Mouse (Mus musculus) midbrain, embryonic 14.5 days (tissue): ENCODE results near the gene Syn3. TPM values are rescaled to one million over a fixed set of nuclear protein-coding genes. Genes with fewer than 3 reads are reported as not detected.

ENCODE experiments used
- ATAC-seq: fragments of 200-750 bp; cut with Nextera tagmentation; 2 replicates; pipeline ENCODE4 v1.8.0; 2017; ENCODE audit warnings: moderate number of reproducible peaks, moderate library complexity; ENCODE audit not compliant: low FRiP score, low TSS enrichment
- DNase-seq: peaks from one replicate; pipeline ENCODE4 v3.0.0-alpha.2; 2015
- H3K27ac ChIP-seq: fragments of 300-500 bp; sonication (generic); replicated peaks from 2 replicates; pipeline ENCODE4 v1.5.1; 2014; ENCODE audit warnings: mild to moderate bottlenecking, low read depth, low read length, moderate library complexity
- H3K27me3 ChIP-seq: fragments of 300-500 bp; sonication (generic); 2 replicates; pipeline ENCODE4 v1.6.1; 2014; ENCODE audit warnings: low read length, control low read depth, mixed read lengths; ENCODE audit not compliant: control insufficient read depth, insufficient read depth
- H3K36me3 ChIP-seq: fragments of 300-500 bp; sonication (generic); 2 replicates; pipeline ENCODE4 v1.6.1; 2014; ENCODE audit warnings: low read length, control low read depth; ENCODE audit not compliant: control insufficient read depth, insufficient read depth
- H3K4me1 ChIP-seq: fragments of 300-500 bp; sonication (generic); 2 replicates; pipeline ENCODE4 v1.6.1; 2014; ENCODE audit warnings: mild to moderate bottlenecking, antibody characterized with exemption, low read length, control low read depth; ENCODE audit not compliant: control insufficient read depth, insufficient read depth
- H3K4me2 ChIP-seq: fragments of 300-500 bp; sonication (generic); 2 replicates; pipeline ENCODE4 v1.6.1; 2014; ENCODE audit warnings: mild to moderate bottlenecking, low read length, moderate library complexity
- H3K4me3 ChIP-seq: fragments of 300-500 bp; sonication (generic); replicated peaks from 2 replicates; pipeline ENCODE4 v1.5.1; 2014; ENCODE audit warnings: low read depth, low read length
- H3K9ac ChIP-seq: fragments of 300-500 bp; sonication (generic); replicated peaks from 2 replicates; pipeline ENCODE4 v1.6.1; 2014; ENCODE audit warnings: mild to moderate bottlenecking, low read length, moderate library complexity
- H3K9me3 ChIP-seq: fragments of 300-500 bp; sonication (generic); 2 replicates; pipeline ENCODE4 v1.6.1; 2016; ENCODE audit warnings: low read length, control low read depth, mixed read lengths; ENCODE audit not compliant: control insufficient read depth
- WGBS: fragments of 180-500 bp; shearing (Covaris S2); extraction: QIAGEN DNeasy Blood & Tissue Kit; methylation state at CpG from one replicate; pipeline ENCODE4 v1.1.7; 2014; 5-methylcytosine and 5-hydroxymethylcytosine counted together
- polyA plus RNA-seq: library from polyadenylated mRNA; unstranded; fragments of >200 nt; fragmentation: Nextera tagmentation; extraction: Ambion mirVana; gene quantifications from 2 replicates; pipeline ENCODE4 v1.2.1, GENCODE M21; 2014

Gene Syn3
- polyA plus RNA-seq, 1 experiment from 2014 or later = 25.6 TPM

DNA sequence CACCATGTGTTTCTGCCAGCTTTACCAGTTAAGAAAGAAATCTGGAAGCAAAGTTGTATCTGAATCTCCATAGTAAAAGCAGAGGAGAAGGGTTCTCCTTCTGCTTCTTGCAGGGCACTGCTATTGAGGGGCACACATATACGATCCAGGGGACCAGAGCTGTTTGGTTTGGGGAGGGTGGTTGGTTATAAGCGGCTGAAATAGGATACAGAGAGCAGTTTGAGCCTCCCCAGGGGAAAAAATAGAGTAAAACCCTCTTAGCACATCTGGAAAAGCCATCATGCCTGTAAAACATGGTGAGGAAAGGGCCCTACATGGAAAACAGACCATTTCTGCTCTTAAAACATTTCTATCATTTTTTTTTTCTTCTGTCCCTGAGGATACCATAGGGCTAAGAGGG, 220.2 kb downstream of the Syn3 start:
- DNase-seq (no peak), ATAC-seq (no peak)
- Histone ChIP-seq H3K4me1 (no peaks in the 10 kb centered on the region), H3K27ac (no peak overlapping the region), H3K9ac (no peak overlapping the region), H3K27me3 (no peaks in the 10 kb centered on the region), H3K9me3 (no peaks in the 10 kb centered on the region), H3K4me2 (no peak overlapping the region), H3K4me3 (no peak overlapping the region), H3K36me3 (no peaks in the 10 kb centered on the region)
- WGBS = 85% methylated on average over 2 of the region's 2 CpGs

DNA sequence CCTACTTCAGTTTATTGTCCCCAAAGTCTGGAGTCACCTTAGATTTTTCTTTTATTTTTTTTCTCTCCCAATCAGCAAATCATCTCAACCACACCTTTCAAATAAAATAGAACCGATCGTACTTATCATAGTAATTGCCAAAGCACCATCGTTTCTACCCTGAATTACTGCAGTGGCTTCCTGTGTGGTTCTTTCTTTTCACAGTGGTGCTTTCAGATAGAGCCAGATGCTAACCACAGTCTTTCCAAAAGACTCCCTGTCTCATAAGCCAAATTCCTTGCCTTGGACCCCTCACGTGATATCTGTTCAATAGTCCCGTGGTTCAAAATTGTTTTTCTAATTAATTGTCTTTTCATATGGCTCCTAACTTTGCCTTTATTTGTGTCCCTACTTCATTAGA, 221.4 kb downstream of the Syn3 start:
- Histone ChIP-seq H3K4me2 (no peak overlapping the region), H3K9ac (no peak overlapping the region), H3K4me1 (no peaks in the 10 kb centered on the region), H3K9me3 (no peaks in the 10 kb centered on the region), H3K27ac (no peak overlapping the region), H3K4me3 (no peak overlapping the region), H3K27me3 (no peaks in the 10 kb centered on the region), H3K36me3 (no peaks in the 10 kb centered on the region)
- no peak for ATAC-seq
- WGBS = 93% methylated on average over 5 of the region's 5 CpGs
- DNase-seq = no peak

DNA sequence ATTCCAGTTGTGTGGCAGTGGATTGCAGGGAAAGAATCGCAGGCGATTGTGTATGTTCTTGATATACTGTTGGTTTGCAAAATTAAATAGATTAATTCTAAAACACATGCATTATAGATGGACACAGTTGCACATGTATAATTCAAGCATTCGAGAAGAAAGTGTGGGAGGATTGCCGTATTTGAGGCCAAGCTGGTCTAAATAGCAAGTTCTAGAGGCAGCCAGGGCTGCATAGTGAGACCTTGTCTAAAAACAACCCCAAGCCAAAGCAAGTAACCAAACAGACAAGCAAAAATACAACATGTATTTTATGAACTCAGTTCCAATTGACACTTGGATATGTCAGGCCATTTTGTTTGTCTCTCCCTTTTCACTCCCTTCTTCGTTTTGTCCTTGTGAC, 223.1 kb downstream of the Syn3 start:
- Histone ChIP-seq H3K27me3 (no peaks in the 10 kb centered on the region), H3K9ac (no peak overlapping the region), H3K27ac (no peak overlapping the region), H3K4me1 (no peaks in the 10 kb centered on the region), H3K36me3 (no peaks in the 10 kb centered on the region), H3K4me3 (no peak overlapping the region), H3K4me2 (no peak overlapping the region), H3K9me3 (no peaks in the 10 kb centered on the region)
- WGBS = 90% methylated on average over 5 of the region's 5 CpGs
- DNase-seq = no peak
- no peak for ATAC-seq

DNA sequence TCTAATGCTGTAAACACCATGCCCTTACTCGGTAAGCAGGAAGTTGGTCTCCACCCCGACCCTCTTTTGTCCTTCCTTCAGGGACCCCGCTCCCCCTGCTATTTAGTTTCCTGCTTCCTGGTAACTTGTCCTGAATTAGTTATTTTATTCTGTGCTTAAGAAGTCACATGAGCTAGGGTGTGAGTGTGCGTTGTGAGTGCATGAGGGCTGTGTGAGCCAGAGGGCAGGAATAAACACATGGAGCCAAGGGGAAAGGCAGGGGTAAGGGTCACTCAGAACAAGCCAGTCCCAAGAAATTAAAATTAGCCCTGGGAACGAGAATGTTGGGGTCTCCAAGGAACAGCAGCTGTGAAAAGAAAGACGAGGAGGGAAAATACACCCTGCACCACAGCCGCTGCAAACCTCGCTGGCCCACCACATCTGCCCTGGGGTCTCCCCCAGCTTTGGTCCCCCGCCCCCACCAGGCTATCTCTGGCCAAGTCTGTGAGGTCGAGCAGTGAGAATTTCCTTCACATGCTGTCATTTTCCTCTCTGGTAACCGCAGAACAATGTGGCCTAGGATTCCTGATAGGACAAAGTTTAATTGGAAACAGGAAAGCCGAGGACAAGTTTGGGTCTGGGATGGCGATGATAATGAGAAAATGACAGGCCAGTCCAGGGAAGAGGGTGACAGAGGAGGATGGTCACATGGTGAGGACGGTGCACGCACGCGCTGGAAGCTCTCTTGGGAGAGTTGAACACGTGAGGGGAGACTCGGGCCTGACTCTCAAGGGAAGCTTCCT, 225.1 kb downstream of the Syn3 start:
- no peak overlapping the region for H3K9ac ChIP-seq
- no peak overlapping the region for H3K27ac ChIP-seq
- H3K36me3 ChIP-seq = no peaks in the 10 kb centered on the region
- no peak for DNase-seq
- H3K4me1 ChIP-seq = no peaks in the 10 kb centered on the region
- no peaks in the 10 kb centered on the region for H3K9me3 ChIP-seq
- H3K27me3 ChIP-seq = no peaks in the 10 kb centered on the region
- ATAC-seq = no peak
- H3K4me2 ChIP-seq = no peak overlapping the region
- 81% methylated on average over 19 of the region's 19 CpGs for WGBS
- no peak overlapping the region for H3K4me3 ChIP-seq

DNA sequence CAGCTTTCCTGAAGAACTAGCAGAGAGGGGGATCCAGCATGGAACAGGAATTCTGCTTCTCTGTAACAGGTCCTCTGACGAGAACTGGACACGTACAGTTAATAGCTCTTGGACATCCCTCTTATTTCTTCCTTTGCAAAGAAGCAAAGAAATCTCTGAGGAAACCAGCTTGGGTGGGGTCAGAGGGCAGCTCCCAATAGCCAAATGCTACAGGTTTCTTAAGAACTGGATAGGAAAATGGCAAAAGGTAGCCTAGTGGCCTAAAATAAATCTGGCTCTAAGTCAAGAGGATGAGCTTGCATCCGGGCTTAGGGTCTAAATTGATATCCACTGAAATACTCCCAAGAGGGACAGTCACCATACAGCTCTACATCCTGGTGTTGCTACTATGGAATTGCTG, 225.9 kb downstream of the Syn3 start:
- Histone ChIP-seq H3K27me3 (no peaks in the 10 kb centered on the region), H3K4me2 (no peak overlapping the region), H3K9ac (no peak overlapping the region), H3K27ac (no peak overlapping the region), H3K36me3 (no peaks in the 10 kb centered on the region), H3K4me3 (no peak overlapping the region), H3K9me3 (no peaks in the 10 kb centered on the region), H3K4me1 (no peaks in the 10 kb centered on the region)
- DNase-seq = no peak
- no peak for ATAC-seq
- WGBS = 91% methylated on average over 3 of the region's 3 CpGs

DNA sequence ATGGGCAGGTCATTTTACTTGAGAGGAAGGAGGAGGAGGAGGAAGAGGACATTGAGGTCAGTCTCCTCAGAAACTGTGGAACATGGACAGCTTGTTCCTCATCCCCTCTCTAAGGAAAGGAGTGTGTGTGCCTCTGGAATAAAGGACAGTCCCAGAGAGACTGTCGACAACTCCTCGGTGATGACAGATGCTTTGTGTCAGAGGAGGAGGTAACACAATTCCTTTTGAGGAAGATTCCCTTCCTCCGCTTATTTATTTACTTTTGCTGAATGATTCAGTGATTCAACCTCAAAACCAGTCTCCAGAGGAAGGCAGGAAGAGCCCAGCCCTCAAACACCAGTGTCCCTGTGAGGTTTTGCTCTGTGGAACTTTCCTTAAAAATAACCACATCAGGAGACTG, 228.4 kb downstream of the Syn3 start:
- DNase-seq (no peak), ATAC-seq (no peak)
- Histone ChIP-seq H3K4me2 (no peak overlapping the region), H3K4me1 (no peaks in the 10 kb centered on the region), H3K9ac (no peak overlapping the region), H3K4me3 (no peak overlapping the region), H3K27me3 (no peaks in the 10 kb centered on the region), H3K36me3 (no peaks in the 10 kb centered on the region), H3K9me3 (no peaks in the 10 kb centered on the region), H3K27ac (no peak overlapping the region)
- 77% methylated on average over 3 of the region's 3 CpGs for WGBS

DNA sequence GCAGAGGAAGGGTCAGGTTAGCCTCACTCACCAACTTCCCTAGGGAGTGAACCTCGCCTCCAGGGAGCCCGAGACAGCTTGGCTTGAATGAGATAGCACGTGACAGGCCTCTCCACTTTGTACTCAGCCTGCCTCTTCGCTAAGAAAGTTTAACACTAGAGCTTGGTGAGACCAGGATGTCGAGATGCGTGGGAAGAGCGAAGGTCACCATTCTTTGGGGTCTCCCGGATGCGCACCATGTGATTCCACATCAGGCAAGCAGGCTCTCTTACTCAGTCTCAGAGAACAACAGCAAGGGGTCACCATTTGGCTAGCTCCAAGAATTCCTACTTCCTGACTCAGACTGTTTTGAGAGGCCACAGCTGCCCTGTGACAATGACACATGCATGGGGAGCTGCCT, 234.1 kb downstream of the Syn3 start:
- Histone ChIP-seq H3K9ac (no peak overlapping the region), H3K27ac (no peak overlapping the region), H3K4me3 (no peak overlapping the region), H3K9me3 (0 out of 2 replicates have a peak, but pooled peaks cover 3% of the 10 kb centered on the region), H3K27me3 (no peaks in the 10 kb centered on the region), H3K36me3 (no peaks in the 10 kb centered on the region), H3K4me1 (no peaks in the 10 kb centered on the region), H3K4me2 (no peak overlapping the region)
- ATAC-seq (no peak), DNase-seq (no peak)
- WGBS = 90% methylated on average over 9 of the region's 9 CpGs

DNA sequence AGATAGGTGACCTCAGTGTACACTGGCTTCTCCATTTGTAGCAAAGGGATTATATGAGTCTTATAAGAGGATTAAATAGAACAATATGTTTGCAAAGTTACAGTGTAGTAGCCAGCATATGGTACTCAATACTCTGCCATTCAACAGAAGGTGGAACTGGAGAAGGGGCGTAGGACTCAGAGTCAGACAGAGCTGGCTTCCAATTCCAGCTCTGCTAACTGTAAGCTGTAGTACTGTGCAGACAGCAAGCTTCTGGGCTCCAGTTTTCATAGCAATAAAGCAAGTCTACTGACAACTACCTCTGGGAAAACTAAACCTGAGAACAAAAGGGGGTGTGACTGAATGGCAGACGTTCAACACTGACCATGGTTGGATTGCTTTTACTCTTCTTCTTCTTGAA, 237.0 kb downstream of the Syn3 start:
- Histone ChIP-seq H3K4me1 (no peaks in the 10 kb centered on the region), H3K27me3 (no peaks in the 10 kb centered on the region), H3K9ac (no peak overlapping the region), H3K4me3 (no peak overlapping the region), H3K9me3 (0 out of 2 replicates have a peak, but pooled peaks cover 3% of the 10 kb centered on the region), H3K36me3 (no peaks in the 10 kb centered on the region), H3K27ac (no peak overlapping the region), H3K4me2 (no peak overlapping the region)
- DNase-seq (no peak), ATAC-seq (no peak)
- 83% methylated on average over 2 of the region's 2 CpGs for WGBS

DNA sequence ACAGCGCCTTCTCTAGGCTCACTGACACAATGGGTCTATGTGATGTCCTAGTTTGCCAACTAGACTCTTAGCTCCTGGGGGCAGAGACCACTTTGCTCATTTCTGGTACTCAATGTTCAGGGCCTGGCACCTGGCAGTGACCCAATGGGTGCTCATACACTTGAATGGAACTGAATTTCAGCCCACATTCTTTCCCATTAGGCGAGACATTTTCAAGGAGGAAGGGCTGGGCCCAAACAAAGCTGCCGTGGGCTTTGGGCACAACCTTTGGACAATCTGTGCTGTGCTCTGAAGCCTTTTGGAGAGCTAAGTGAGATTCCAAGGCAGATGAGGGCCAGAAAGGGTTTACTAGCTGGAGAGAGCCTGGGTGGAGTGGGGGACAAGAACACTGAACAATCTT, 239.7 kb downstream of the Syn3 start:
- Histone ChIP-seq H3K36me3 (no peaks in the 10 kb centered on the region), H3K27me3 (no peaks in the 10 kb centered on the region), H3K4me3 (no peak overlapping the region), H3K4me2 (no peak overlapping the region), H3K9ac (no peak overlapping the region), H3K4me1 (peaks cover 5% of the 10 kb centered on the region; the same call in 1 of the 2 replicates), H3K9me3 (0 out of 2 replicates have a peak, but pooled peaks cover 3% of the 10 kb centered on the region), H3K27ac (no peak overlapping the region)
- 85% methylated on average over 3 of the region's 3 CpGs for WGBS
- ATAC-seq (no peak), DNase-seq (no peak)
